14 mouse cellular contexts compared by ENCODE assay signal in the genomic region with DNA sequence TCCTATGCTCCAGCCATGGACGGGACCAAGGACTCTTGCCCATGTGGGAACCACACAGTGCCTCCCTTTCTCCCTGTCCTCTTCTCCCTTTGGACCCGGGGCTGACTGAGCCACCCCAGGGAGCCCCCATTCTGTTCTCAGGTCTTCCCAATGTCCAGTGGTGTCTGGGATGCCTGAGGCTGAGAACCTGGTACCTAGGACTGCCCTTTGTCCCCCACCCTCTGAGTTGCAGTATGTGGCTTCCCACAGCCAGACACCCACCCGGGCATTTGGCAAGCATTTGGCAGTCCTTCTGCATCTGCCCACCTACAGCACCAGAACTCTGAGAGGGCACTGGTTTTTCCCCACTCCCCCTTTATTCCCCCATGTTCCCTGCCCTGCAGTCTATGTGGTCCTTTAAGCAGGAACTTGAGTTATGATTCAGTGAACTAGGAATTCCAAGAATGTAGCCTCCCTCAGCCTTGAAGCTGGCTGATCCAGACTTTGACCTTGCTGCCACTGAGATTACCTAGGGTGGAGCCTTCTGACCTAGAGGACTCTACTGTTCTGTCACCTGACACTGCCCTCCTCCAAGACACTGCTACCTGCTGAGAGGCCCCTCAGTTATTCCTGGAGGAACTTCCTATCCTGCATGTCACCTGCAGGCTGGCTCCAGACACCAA.
DNase-seq lines count a peak whose midpoint lies in the region; ATAC-seq lines count a peak whose summit lies in the region.
"Had no signal": no experiment of that assay in that cellular context is flagged by ENCODE, and none has a peak within 500 bp of the region (broad histone marks: within the 10 kb centered on the region; RNA-seq: fewer than 3 reads in every experiment).

No protein-coding gene starts in this region.

- H3K36me3 ChIP-seq in limb, embryonic 12.5 days = no peaks in the 10 kb centered on the region
- H3K36me3 ChIP-seq in limb, embryonic 10.5 days = no peaks in the 10 kb centered on the region
- H3K36me3 ChIP-seq: neural tube, embryonic 13.5 days had no signal

- no peaks in the 10 kb centered on the region for H3K4me1 ChIP-seq in limb, embryonic 12.5 days (replicated peaks)
- peaks cover 5% of the 10 kb centered on the region; the same call in 1 of the 2 replicates for H3K4me1 ChIP-seq in limb, embryonic 10.5 days
- H3K4me1 ChIP-seq: neural tube, embryonic 13.5 days had no signal

- peak; percentile 47 for ATAC-seq in limb, embryonic 12.5 days (ENCODE audit: insufficient number of reproducible peaks, insufficient read depth, low FRiP score, low TSS enrichment, low read depth)

- H3K4me2 ChIP-seq in limb, embryonic 12.5 days = no peak overlapping the region
- H3K4me2 ChIP-seq: neural tube, embryonic 13.5 days had no signal

- H3K4me3 ChIP-seq in limb, embryonic 12.5 days (replicated peaks) = no peak overlapping the region
- H3K4me3 ChIP-seq in limb, embryonic 10.5 days = no peak overlapping the region
- H3K4me3 ChIP-seq: left cerebral cortex, adult 2 months; neural tube, embryonic 13.5 days had no signal

- WGBS in limb, embryonic 12.5 days = 82% methylated on average over 3 of the region's 3 CpGs
- 85% methylated on average over 3 of the region's 3 CpGs for WGBS in limb, embryonic 10.5 days

- no peak overlapping the region for H3K27ac ChIP-seq in limb, embryonic 12.5 days
- H3K27ac ChIP-seq in limb, embryonic 10.5 days = no peak overlapping the region
- H3K27ac ChIP-seq: left cerebral cortex, adult 2 months; neural tube, embryonic 13.5 days had no signal

- H3K27me3 ChIP-seq in limb, embryonic 12.5 days = no peaks in the 10 kb centered on the region
- no peaks in the 10 kb centered on the region for H3K27me3 ChIP-seq in limb, embryonic 10.5 days (ENCODE audit: low read depth, poor library complexity, severe bottlenecking)
- H3K27me3 ChIP-seq: neural tube, embryonic 13.5 days had no signal

- H3K9me3 ChIP-seq in limb, embryonic 12.5 days = no peaks in the 10 kb centered on the region
- H3K9me3 ChIP-seq in limb, embryonic 10.5 days (replicated peaks) = no peaks in the 10 kb centered on the region
- H3K9me3 ChIP-seq: neural tube, embryonic 13.5 days had no signal

- DNase-seq in limb, embryonic 10.5 days (ENCODE audit: low spot score) = no peak
- DNase-seq in WW6 (ENCODE audit: low read depth, low spot score) = peak; percentile 18
- peak; percentile 77 for DNase-seq in kidney, adult 11 months
- peak; percentile 36 for DNase-seq in mesoderm, embryonic 11.5 days (ENCODE audit: low read depth, low spot score)
- no peak for DNase-seq in gastrocnemius, postnatal 4 days (ENCODE audit: low spot score in 2 of 2)
- DNase-seq in left cerebral cortex, adult 18-20 months (ENCODE audit: low spot score in 2 of 2) = no peak
- DNase-seq in heart, postnatal 4 days = no peak
- DNase-seq: adrenal gland, adult 8-10 months; cerebellum, adult 11-12 months; heart, postnatal 10 days; lung, adult 18-20 months had no signal

- H3K9ac ChIP-seq in limb, embryonic 12.5 days (replicated peaks) = no peak overlapping the region
- H3K9ac ChIP-seq: neural tube, embryonic 13.5 days had no signal

Comparison
In these comparisons a context has a peak if more than half of its experiments do, and no peak if none do; other contexts are left out.
1. DNase-seq: peak in WW6 (single experiment), kidney, adult 11 months (single experiment) and mesoderm, embryonic 11.5 days (single experiment); none in limb, embryonic 10.5 days (single experiment), gastrocnemius, postnatal 4 days (0 of 2), left cerebral cortex, adult 18-20 months (0 of 2) and heart, postnatal 4 days (single experiment).